Mouse (Mus musculus) heart, embryonic 14.5 days (tissue): ENCODE results near the gene Tipin. TPM values are rescaled to one million over a fixed set of nuclear protein-coding genes. Genes with fewer than 3 reads are reported as not detected.
"Not testable (repeated sequence)": the region's sequence is repeated elsewhere in the genome, so short reads cannot be mapped to it uniquely, and the experiment has no call there.

ENCODE experiments used
- ATAC-seq: fragments of 200-750 bp; cut with Nextera tagmentation; 2 replicates; pipeline ENCODE4 v1.8.0; 2017; ENCODE audit warnings: low read depth, moderate TSS enrichment; ENCODE audit not compliant: insufficient number of reproducible peaks, insufficient read depth, low FRiP score
- H3K27ac ChIP-seq, 2 experiments: fragments of 200-500 bp in 1 of 2; fragments of 300-500 bp in 1 of 2; sonication (generic) in 1 of 2; replicated peaks in 1 of 2; 2 replicates each; pipeline ENCODE4 v1.5.1; 2012 to 2014; ENCODE audit warnings: low read depth in 2 of 2, low read length in 2 of 2, control low read depth in 1 of 2, mild to moderate bottlenecking in 1 of 2, mixed read lengths in 1 of 2; ENCODE audit not compliant: control insufficient read depth in 1 of 2, insufficient read depth in 1 of 2
- H3K27me3 ChIP-seq: fragments of 300-500 bp; sonication (generic); 2 replicates; pipeline ENCODE4 v1.6.1; 2014; ENCODE audit warnings: mild to moderate bottlenecking, low read length, control low read depth; ENCODE audit not compliant: control insufficient read depth, insufficient read depth
- H3K36me3 ChIP-seq: fragments of 300-500 bp; sonication (generic); 2 replicates; pipeline ENCODE4 v1.6.1; 2014; ENCODE audit warnings: mild to moderate bottlenecking, control low read depth, low read length, mixed read lengths; ENCODE audit not compliant: control insufficient read depth, insufficient read depth
- H3K4me1 ChIP-seq, 2 experiments: fragments of 200-500 bp in 1 of 2; fragments of 300-500 bp in 1 of 2; sonication (generic) in 1 of 2; 2 replicates each; pipeline ENCODE4 v1.6.1; 2012 to 2014; ENCODE audit warnings: low read length in 2 of 2, control low read depth in 1 of 2, mixed read lengths in 1 of 2; ENCODE audit not compliant: control insufficient read depth in 2 of 2, insufficient read depth in 2 of 2
- H3K4me2 ChIP-seq: fragments of 300-500 bp; sonication (generic); 2 replicates; pipeline ENCODE4 v1.6.1; 2014; ENCODE audit warnings: mild to moderate bottlenecking, low read length
- H3K4me3 ChIP-seq, 2 experiments: fragments of 200-500 bp in 1 of 2; fragments of 300-500 bp in 1 of 2; sonication (generic) in 1 of 2; 2 replicates each; pipeline ENCODE4 v1.5.1; 2012 to 2014; ENCODE audit warnings: low read length in 2 of 2, mild to moderate bottlenecking in 2 of 2, control low read depth in 1 of 2, low read depth in 1 of 2, moderate library complexity in 1 of 2; ENCODE audit not compliant: control insufficient read depth in 1 of 2, insufficient read depth in 1 of 2
- H3K9ac ChIP-seq: fragments of 300-500 bp; sonication (generic); 2 replicates; pipeline ENCODE4 v1.6.1; 2014; ENCODE audit warnings: mild to moderate bottlenecking, low read length
- H3K9me3 ChIP-seq: fragments of 300-500 bp; sonication (generic); 2 replicates; pipeline ENCODE4 v1.6.1; 2016; ENCODE audit warnings: low read length, control low read depth; ENCODE audit not compliant: control insufficient read depth
- WGBS: fragments of 180-500 bp; shearing (Covaris S2); extraction: QIAGEN DNeasy Blood & Tissue Kit; methylation state at CpG from one replicate; pipeline ENCODE4 v1.1.7; 2014; 5-methylcytosine and 5-hydroxymethylcytosine counted together
- polyA plus RNA-seq: library from polyadenylated mRNA; unstranded; fragments of >200 nt; fragmentation: Nextera tagmentation; extraction: Ambion mirVana; gene quantifications from 2 replicates; pipeline ENCODE4 v1.2.1, GENCODE M21; 2014

Gene Tipin
- polyA plus RNA-seq, 1 experiment from 2014 or later = 119 TPM

DNA sequence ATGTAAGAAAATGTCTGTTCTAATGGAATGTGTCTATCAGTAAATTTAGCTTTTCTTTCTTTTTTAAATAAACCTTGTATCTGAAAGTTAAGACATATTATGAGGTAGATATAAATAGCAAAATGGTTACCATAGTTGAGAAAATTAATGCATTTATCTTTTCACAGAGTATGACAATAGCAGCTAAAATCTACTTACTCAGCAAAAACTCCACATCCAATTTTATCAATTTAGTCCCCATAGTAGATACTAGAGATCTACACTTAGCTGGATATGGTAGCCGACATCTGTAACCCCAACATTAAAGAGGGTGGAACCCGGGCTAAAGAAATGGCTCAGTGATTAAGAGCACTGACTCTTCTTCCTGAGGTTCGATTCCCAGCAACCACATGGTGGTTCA lies 25.2 kb upstream of the Tipin start:
- Histone ChIP-seq H3K4me2 (no peak overlapping the region), H3K9ac (no peak overlapping the region), H3K27me3 (no peaks in the 10 kb centered on the region), H3K9me3 (no peaks in the 10 kb centered on the region), H3K4me3 (no peak overlapping the region), H3K4me1 (peaks cover 2 to 9% of the 10 kb centered on the region in 2 experiments; a peak in 3 of 4 replicates), H3K27ac (no peak overlapping the region), H3K36me3 (no peaks in the 10 kb centered on the region)
- no peak for ATAC-seq
- WGBS = 84% methylated on average over 3 of the region's 3 CpGs

DNA sequence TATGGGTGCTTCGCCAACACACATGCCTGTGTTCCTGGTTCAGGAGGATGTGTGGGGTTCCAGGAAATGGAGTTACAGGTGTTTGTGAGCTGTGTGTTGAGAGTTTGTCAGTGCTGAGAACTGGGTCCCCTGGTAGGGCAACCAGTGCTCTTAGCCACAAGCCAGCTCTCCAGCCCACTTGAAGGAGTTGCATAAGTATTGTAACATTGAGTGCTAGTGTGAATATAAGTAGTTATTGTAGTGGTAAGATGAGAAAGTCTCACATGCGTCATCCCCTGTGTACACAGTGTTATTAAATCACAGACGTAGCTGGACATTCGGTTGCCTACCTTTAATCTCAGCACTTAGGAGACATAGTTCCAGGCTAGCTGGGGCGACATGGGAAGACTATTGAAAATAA lies 21.5 kb upstream of the Tipin start:
- Histone ChIP-seq H3K4me2 (no peak overlapping the region), H3K4me3 (no peak overlapping the region), H3K27ac (no peak overlapping the region), H3K36me3 (no peaks in the 10 kb centered on the region), H3K4me1 (no peaks in the 10 kb centered on the region), H3K27me3 (no peaks in the 10 kb centered on the region), H3K9me3 (no peaks in the 10 kb centered on the region), H3K9ac (no peak overlapping the region)
- no peak for ATAC-seq
- 79% methylated on average over 5 of the region's 5 CpGs for WGBS

DNA sequence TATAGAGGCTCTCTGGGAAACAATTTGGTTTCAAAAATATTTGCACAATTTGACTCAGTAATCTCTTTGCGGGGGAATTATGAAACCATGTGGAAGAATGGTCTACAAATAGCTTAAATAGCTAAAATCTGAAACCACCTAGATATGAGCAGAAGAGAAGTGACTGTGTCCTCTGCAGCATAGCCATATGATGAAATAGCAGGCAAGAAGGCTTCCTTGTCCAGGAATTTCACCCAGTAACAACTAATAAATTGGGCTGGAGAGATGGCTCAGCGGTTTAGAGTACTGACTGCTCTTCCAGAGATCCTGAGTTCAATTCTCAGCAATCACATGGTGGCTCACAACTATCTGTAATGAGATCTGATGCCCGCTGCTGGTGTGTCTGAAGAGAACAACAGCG lies 20.4 kb upstream of the Tipin start:
- ATAC-seq = no peak
- Histone ChIP-seq H3K27me3 (no peaks in the 10 kb centered on the region), H3K4me3 (no peak overlapping the region), H3K36me3 (no peaks in the 10 kb centered on the region), H3K4me2 (no peak overlapping the region), H3K9ac (no peak overlapping the region), H3K4me1 (no peaks in the 10 kb centered on the region), H3K27ac (no peak overlapping the region), H3K9me3 (no peaks in the 10 kb centered on the region)
- 81% methylated on average over 4 of the region's 4 CpGs for WGBS

DNA sequence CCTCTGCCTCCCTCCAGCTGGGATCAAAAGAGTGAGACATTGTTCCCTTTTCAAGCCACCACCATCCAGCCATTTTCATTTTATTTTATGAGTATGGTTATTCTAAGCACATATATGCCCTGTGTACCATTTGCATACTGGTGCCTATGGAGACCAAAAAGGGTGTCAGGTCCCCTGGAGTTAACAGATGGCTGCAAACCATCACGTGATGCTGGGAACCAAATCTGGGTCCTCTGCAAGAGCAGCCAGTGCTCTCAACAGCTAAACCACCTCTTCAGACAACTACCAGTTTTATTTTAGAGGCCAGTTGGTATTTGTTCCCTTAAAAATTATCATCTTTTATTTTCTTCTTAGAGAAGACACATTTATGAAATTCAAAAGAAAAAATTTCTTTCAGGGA lies 16.6 kb upstream of the Tipin start:
- H3K9ac ChIP-seq = no peak overlapping the region
- no peak for ATAC-seq
- no peaks in the 10 kb centered on the region for H3K27me3 ChIP-seq
- H3K9me3 ChIP-seq = no peaks in the 10 kb centered on the region
- no peaks in the 10 kb centered on the region for H3K4me1 ChIP-seq
- H3K36me3 ChIP-seq = no peaks in the 10 kb centered on the region
- WGBS = 50% methylated on average over 1 of the region's 1 CpGs
- H3K4me2 ChIP-seq = no peak overlapping the region
- no peak overlapping the region for H3K27ac ChIP-seq
- H3K4me3 ChIP-seq = no peak overlapping the region

DNA sequence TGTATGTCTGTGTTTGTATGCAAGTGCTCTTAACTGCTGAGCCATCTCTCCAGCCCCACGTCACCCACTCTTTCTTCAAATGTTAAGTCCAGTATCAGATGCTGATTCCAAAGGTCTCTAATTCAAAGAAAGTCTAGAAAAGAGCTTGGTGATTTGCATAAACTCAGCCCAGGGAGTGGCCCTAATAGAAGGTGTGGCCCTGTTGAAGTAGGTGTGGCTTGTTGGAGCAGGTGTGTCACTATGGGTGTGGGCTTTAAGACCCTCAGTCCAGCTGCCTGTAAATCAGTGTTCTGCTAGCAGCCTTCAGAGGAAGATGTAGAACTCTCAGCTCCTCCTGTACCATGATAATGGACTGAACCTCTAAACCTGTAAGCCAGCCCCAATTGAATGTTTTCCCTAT lies 14.2 kb upstream of the Tipin start:
- no peaks in the 10 kb centered on the region for H3K9me3 ChIP-seq
- 82% methylated on average over 1 of the region's 1 CpGs for WGBS
- no peak overlapping the region for H3K9ac ChIP-seq
- no peak overlapping the region for H3K27ac ChIP-seq
- H3K36me3 ChIP-seq = no peaks in the 10 kb centered on the region
- no peaks in the 10 kb centered on the region for H3K4me1 ChIP-seq
- ATAC-seq = no peak
- H3K4me3 ChIP-seq = no peak overlapping the region
- no peaks in the 10 kb centered on the region for H3K27me3 ChIP-seq
- H3K4me2 ChIP-seq = no peak overlapping the region

DNA sequence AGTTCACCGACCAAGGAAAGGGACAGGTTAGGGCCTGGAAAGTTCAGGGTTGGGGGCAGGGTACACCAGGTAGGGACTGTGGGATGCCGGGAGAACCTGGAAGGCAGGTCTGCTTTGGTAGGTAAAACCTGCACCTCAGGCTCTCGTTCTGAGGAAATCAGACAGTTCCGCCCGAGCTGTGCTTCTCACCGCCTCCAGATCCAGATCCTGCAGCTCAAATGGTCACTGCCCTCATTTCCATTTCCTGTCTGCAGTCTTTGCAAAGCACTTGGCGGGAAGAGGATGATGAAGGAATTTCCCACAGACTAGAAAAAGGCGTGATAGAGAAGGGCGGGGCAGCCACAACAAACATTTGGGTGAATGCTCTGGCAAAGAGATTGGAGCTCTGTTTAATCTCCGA lies 13.2 kb upstream of the Tipin start:
- no peak overlapping the region for H3K9ac ChIP-seq
- no peaks in the 10 kb centered on the region for H3K4me1 ChIP-seq
- H3K36me3 ChIP-seq = no peaks in the 10 kb centered on the region
- H3K27ac ChIP-seq = no peak overlapping the region
- no peak overlapping the region for H3K4me3 ChIP-seq
- WGBS = 74% methylated on average over 10 of the region's 10 CpGs
- no peaks in the 10 kb centered on the region for H3K9me3 ChIP-seq
- no peak overlapping the region for H3K4me2 ChIP-seq
- ATAC-seq = no peak
- no peaks in the 10 kb centered on the region for H3K27me3 ChIP-seq

DNA sequence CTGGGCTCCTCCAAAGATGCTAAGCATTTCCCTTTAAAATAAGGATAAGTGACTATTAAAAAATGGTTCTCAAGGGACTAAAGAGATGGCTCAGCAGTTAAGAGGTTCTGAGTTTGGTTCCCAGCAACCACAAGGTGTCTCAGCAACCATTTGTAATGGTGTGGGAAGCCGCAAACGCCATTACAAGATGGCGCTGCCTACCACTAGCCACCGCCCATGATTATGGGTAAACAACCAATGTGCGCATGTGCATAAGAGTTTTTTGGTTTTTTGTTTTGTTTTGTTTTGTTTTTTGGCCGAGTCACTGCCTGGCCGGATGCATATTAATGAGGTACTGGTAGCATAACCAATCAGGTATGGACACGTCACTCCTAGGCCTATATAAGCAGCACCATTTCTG lies 12.5 kb upstream of the Tipin start:
- H3K4me2 ChIP-seq, H3K36me3 ChIP-seq, ATAC-seq, H3K27me3 ChIP-seq, H3K4me1 ChIP-seq, H3K4me3 ChIP-seq, H3K27ac ChIP-seq, H3K9me3 ChIP-seq, H3K9ac ChIP-seq: not testable (repeated sequence)
- WGBS = 89% methylated on average over 8 of the region's 8 CpGs

DNA sequence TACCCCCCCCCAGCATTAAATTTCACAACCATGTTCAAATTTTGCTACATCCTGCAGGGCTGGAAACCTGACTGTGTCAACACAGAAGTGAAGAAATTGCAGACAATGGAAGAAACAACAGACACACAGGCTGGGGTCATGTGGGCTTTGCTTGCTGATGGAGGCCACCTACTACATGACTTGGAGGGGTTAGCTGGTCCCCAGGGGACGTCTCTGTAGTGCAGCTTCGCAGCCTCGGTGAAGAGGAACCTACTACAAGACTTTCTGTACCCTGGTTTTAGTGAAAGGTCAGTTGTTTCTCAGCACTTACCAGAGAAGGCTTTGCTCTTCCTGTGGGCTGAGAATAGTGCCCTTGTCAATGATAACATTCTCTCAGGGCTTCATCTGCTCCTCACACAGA lies 10.1 kb upstream of the Tipin start:
- no peaks in the 10 kb centered on the region for H3K36me3 ChIP-seq
- WGBS = 52% methylated on average over 3 of the region's 3 CpGs
- no peaks in the 10 kb centered on the region for H3K27me3 ChIP-seq
- no peak overlapping the region for H3K9ac ChIP-seq
- no peak overlapping the region for H3K4me3 ChIP-seq
- H3K4me1 ChIP-seq = no peaks in the 10 kb centered on the region
- H3K4me2 ChIP-seq = no peak overlapping the region
- ATAC-seq = no peak
- no peaks in the 10 kb centered on the region for H3K9me3 ChIP-seq
- H3K27ac ChIP-seq = no peak overlapping the region
